Mouse (Mus musculus): Measurements from ENCODE around the gene Ecm1. TPM values are rescaled to one million over a fixed set of nuclear protein-coding genes. Genes with fewer than 3 reads are reported as not detected.

The Ecm1 gene
- total RNA-seq, 1 experiment from 2014 or later: 4.1 TPM

Other genes starting within 250 kb of the Ecm1 start
- not detected in 2 replicates for gene Ctsk, start 240.3 kb downstream of the Ecm1 start, total RNA-seq (2017)
- 73.4 and 145 TPM in 2 replicates for gene Ctss, start 212.8 kb downstream of the Ecm1 start, total RNA-seq (2017)
- not detected in 2 replicates for gene Hormad1, start 179.9 kb downstream of the Ecm1 start, total RNA-seq (2017)
- 67.3 and 71.2 TPM in 2 replicates for gene Golph3l, start 150.6 kb downstream of the Ecm1 start, total RNA-seq (2017)
- gene Ensa, start 114.6 kb downstream of the Ecm1 start, total RNA-seq (2017): 106 and 109 TPM in 2 replicates
- gene Mcl1, start 80.8 kb downstream of the Ecm1 start, total RNA-seq (2017): 285 and 320 TPM in 2 replicates
- gene Adamtsl4, start 51.7 kb downstream of the Ecm1 start, total RNA-seq (2017): 0.13 TPM in 1 of 2 replicates, not detected in the other
- 44.8 and 45.2 TPM in 2 replicates for gene Tars2, start 20.6 kb upstream of the Ecm1 start, total RNA-seq (2017)
- 30.7 and 32.6 TPM in 2 replicates for gene Rprd2, start 79.3 kb upstream of the Ecm1 start, total RNA-seq (2017)
- 42.8 and 46.1 TPM in 2 replicates for gene Prpf3, start 116.3 kb upstream of the Ecm1 start, total RNA-seq (2017)
- 215 and 264 TPM in 2 replicates for gene Mrps21, start 131.9 kb upstream of the Ecm1 start, total RNA-seq (2017)
- 9.3 and 15.3 TPM in 2 replicates for gene Ciart, start 142.7 kb upstream of the Ecm1 start, total RNA-seq (2017)
- 103 and 119 TPM in 2 replicates for gene BC028528, start 152.4 kb upstream of the Ecm1 start, total RNA-seq (2017)
- gene Aph1a, start 154.4 kb upstream of the Ecm1 start, total RNA-seq (2017): 22.3 and 28.0 TPM in 2 replicates
- not detected in 2 replicates for gene Car14, start 165.1 kb upstream of the Ecm1 start, total RNA-seq (2017)
- gene Anp32e, start 189.7 kb upstream of the Ecm1 start, total RNA-seq (2017): 228 and 484 TPM in 2 replicates